Mouse (Mus musculus) ES-Bruce4 (cell line): ENCODE data around the gene Mapk1ip1. TPM values are rescaled to one million over a fixed set of nuclear protein-coding genes. Genes with fewer than 3 reads are reported as not detected.

ENCODE experiments used
- H3K27ac ChIP-seq: 2 replicates; pipeline ENCODE4 v1.5.1; 2012; ENCODE audit warnings: low read length, inconsistent platforms; ENCODE audit not compliant: insufficient read depth
- H3K27me3 ChIP-seq: 2 replicates; pipeline ENCODE4 v1.6.1; 2012; ENCODE audit warnings: mild to moderate bottlenecking, low read length, inconsistent platforms; ENCODE audit not compliant: control insufficient read depth, poor library complexity, insufficient read depth, severe bottlenecking
- H3K36me3 ChIP-seq: 2 replicates; pipeline ENCODE4 v1.6.1; 2012; ENCODE audit warnings: inconsistent platforms, mild to moderate bottlenecking, low read length, moderate library complexity; ENCODE audit not compliant: control insufficient read depth, poor library complexity, insufficient read depth, severe bottlenecking
- H3K4me1 ChIP-seq: one replicate; pipeline ENCODE4 v1.8.1; 2011; ENCODE audit warnings: low read length; ENCODE audit not compliant: control insufficient read depth, insufficient read depth
- H3K4me3 ChIP-seq: 2 replicates; pipeline ENCODE4 v1.5.1; 2011; ENCODE audit warnings: low read depth, mild to moderate bottlenecking, low read length
- H3K9ac ChIP-seq: 2 replicates; pipeline ENCODE4 v1.6.1; 2012; ENCODE audit warnings: low read depth, mild to moderate bottlenecking, inconsistent platforms; ENCODE audit not compliant: poor library complexity, severe bottlenecking
- H3K9me3 ChIP-seq: replicated peaks from 2 replicates; pipeline ENCODE4 v1.6.1; 2012; ENCODE audit warnings: mild to moderate bottlenecking, low read length, inconsistent platforms; ENCODE audit not compliant: control insufficient read depth, poor library complexity, insufficient read depth, severe bottlenecking
- CTCF ChIP-seq: IDR thresholded peaks from one replicate; pipeline ENCODE4 v1.8.1; 2011; ENCODE audit warnings: low read depth, low read length
- EP300 ChIP-seq: IDR thresholded peaks from 2 replicates; pipeline ENCODE4 v1.6.1; 2011; ENCODE audit warnings: low read depth, low read length; ENCODE audit not compliant: insufficient read depth
- POLR2A ChIP-seq: IDR thresholded peaks from one replicate; pipeline ENCODE4 v1.8.1; 2011; ENCODE audit warnings: low read length; ENCODE audit not compliant: insufficient read depth
- polyA plus RNA-seq: library from polyadenylated mRNA; stranded (reverse); fragments of >200 nt; gene quantifications from 2 replicates; pipeline ENCODE4 v1.2.4, GENCODE M21; 2011; ENCODE audit warnings: low read depth; ENCODE audit not compliant: missing spikeins, insufficient read depth, insufficient read length

The Mapk1ip1 gene
- polyA plus RNA-seq, 1 experiment: 22.9 TPM

DNA sequence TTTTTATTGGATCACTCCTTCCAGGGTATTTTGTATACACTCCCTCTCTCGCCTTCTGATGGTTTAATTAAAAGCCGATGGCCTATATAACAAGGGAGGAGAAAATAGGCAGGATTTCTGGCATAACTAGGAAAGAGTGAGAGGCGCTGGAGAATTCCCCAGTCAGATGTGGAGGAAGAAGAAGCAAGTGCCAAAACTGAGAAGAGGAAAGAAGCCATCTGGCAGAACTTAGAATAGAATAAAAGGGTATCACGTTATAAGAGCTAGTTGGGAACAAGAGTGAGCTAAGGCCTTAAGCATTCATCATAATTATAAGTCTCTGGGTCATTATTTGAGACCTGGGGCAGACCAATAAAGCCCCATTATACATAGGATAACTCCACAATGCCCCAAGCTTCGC, 58.0 kb downstream of the Mapk1ip1 start:
- H3K27me3 ChIP-seq: no peaks in the 10 kb centered on the region
- H3K4me1 ChIP-seq: no peaks in the 10 kb centered on the region
- H3K36me3 ChIP-seq: no peaks in the 10 kb centered on the region
- no peak overlapping the region for H3K27ac ChIP-seq
- H3K9me3 ChIP-seq: no peaks in the 10 kb centered on the region
- no peak overlapping the region for H3K9ac ChIP-seq
- H3K4me3 ChIP-seq: no peak overlapping the region
- TF ChIP-seq POLR2A: no peak
- TF ChIP-seq EP300: no peak
- TF ChIP-seq CTCF: no peak

Other genes starting within 250 kb of the Mapk1ip1 start
- 85.7 and 88.8 TPM in 2 replicates for gene Ppp2r2d, start 194 bp downstream of the Mapk1ip1 start, polyA plus RNA-seq
- 70.8 and 73.7 TPM in 2 replicates for gene Bnip3, start 63.2 kb upstream of the Mapk1ip1 start, polyA plus RNA-seq
- not detected in 2 replicates for gene Jakmip3, start 94.5 kb upstream of the Mapk1ip1 start, polyA plus RNA-seq
- 1.9 and 2.1 TPM in 2 replicates for gene Dpysl4, start 239.7 kb upstream of the Mapk1ip1 start, polyA plus RNA-seq